Mouse (Mus musculus): ENCODE measurements around the gene Wbp2nl. TPM values are rescaled to one million over a fixed set of nuclear protein-coding genes. Genes with fewer than 3 reads are reported as not detected.
A peak's percentile ranks its signal among the peaks of the same experiment; 100 is the strongest.

Wbp2nl gene
- polyA plus RNA-seq, 1 experiment from 2014 or later, result 0.06 TPM

DNA sequence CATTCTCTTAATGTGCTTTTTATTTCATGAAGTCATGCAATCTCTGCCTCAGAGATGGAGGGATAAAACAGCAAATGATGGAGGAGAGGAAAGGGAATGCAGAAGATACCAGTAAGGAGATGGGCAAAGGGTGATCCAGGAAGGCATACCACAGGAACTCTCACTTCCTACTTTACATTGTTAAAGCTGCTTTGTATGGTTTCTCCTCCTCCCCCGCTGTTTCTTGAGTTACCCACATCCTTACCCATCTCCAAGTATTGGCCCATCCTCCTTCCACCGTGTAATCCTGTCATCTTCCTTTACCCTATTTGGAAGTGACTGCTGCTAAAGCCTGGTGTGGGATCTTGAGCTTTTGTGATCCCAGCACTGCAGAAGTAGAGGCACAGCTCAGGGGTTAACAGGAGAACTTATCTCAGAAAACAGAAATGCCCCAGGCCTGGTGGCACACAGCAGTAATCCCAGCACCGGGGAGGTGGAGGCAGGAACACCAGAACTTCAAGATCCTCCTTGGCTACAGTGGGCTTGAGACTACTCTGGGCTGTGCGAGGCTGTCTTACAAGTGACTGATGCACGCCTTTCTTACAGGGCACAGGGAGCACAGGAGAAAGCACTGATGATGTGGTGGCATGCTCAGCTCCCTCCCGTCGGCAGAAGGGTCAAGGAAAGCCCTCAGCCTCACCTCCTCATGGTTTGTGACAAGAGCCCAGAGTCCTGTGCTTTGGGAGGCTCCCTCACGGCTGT lies 49.7 kb downstream of the Wbp2nl start:
- H3K4me1 ChIP-seq (replicated peaks), result peaks cover 90% of the 10 kb centered on the region
- H3K9ac ChIP-seq, result no peak overlapping the region
- no peak for ATAC-seq (ENCODE audit: insufficient read depth)
- peak overlapping the region; percentile 84 for H3K4me2 ChIP-seq
- WGBS (ENCODE audit: insufficient replicate concordance), result 71% methylated on average over 8 of the region's 8 CpGs
- no peaks in the 10 kb centered on the region for H3K27me3 ChIP-seq
- no peaks in the 10 kb centered on the region for H3K9me3 ChIP-seq (replicated peaks)
- H3K27ac ChIP-seq (replicated peaks), result peak overlapping the region; percentile 77
- peaks cover 60% of the 10 kb centered on the region for H3K36me3 ChIP-seq (replicated peaks)
- no peak overlapping the region for H3K4me3 ChIP-seq (replicated peaks)

DNA sequence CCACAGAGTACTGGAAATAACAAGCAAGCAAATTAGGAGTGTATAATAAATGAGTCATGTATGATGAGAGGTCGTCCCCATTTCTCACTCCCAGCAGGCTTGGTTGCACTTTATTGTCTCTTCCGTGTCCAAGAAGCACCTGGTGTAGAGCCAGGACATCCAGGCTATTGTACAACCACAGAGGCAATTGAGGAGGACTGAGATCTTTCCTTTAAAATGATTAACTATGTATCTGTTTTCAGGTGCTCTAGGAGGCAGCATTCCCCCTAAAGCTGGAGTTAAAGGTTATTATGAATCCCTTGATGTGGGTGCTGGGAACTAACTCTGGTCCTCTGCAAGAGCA lies 50.2 kb downstream of the Wbp2nl start:
- 82% methylated on average over 2 of the region's 2 CpGs for WGBS (ENCODE audit: insufficient replicate concordance)
- Histone ChIP-seq H3K27me3 (no peaks in the 10 kb centered on the region), H3K4me2 (no peak overlapping the region), H3K9ac (no peak overlapping the region), H3K36me3 (replicated peaks) (peaks cover 54% of the 10 kb centered on the region), H3K27ac (replicated peaks) (peak overlapping the region; percentile 77), H3K4me1 (replicated peaks) (peaks cover 85% of the 10 kb centered on the region), H3K4me3 (replicated peaks) (no peak overlapping the region), H3K9me3 (replicated peaks) (no peaks in the 10 kb centered on the region)
- no peak for ATAC-seq (ENCODE audit: insufficient read depth)

DNA sequence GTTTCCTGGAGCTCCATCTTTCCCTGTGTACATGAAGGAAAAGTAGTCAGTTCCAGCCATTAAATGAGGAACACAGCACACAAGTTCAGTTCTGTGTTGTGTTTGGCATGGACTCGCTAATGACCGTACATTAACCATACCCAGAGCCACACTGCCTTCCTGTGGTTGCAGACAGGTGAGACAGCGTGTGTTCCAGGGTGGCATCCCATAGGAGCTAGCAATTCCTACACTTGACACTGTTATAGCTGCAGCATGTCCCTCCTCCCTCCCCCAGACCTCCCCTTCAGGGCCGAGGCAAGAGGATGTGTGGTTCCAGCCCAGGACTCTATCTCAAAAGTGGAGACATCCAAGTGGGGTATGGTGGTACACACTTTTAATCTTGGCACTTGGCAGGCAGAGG lies 51.6 kb downstream of the Wbp2nl start:
- H3K27ac ChIP-seq (replicated peaks), result peak overlapping the region; percentile 77

DNA sequence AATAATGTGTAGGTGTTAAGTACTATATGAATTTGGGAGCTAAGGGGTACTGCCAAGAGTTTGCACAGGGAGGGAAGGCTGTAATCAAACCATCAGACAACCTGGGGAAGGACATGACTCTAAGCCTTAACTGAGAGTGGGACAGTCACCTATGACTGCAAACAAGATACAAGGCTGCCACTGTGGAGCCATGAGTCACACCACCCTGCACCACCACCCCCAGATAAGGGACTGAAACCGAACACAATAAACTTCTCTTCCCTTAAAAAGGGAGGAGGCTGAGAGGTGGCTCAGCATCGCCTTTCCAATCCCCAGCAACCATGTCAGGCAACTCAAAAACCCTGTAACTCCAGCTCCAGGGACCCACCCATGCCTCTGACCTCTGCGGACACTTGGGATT lies 52.7 kb downstream of the Wbp2nl start:
- Histone ChIP-seq H3K36me3 (replicated peaks) (peaks cover 40% of the 10 kb centered on the region), H3K4me3 (replicated peaks) (peak overlapping the region; percentile 83), H3K9ac (peak overlapping the region; percentile 39; the same call in 1 of the 2 replicates), H3K9me3 (replicated peaks) (no peaks in the 10 kb centered on the region), H3K4me1 (replicated peaks) (peaks cover 85% of the 10 kb centered on the region), H3K27me3 (no peaks in the 10 kb centered on the region), H3K4me2 (peak overlapping the region; percentile 88), H3K27ac (replicated peaks) (peak overlapping the region; percentile 77)
- 21% methylated on average over 3 of the region's 3 CpGs for WGBS (ENCODE audit: insufficient replicate concordance)
- ATAC-seq (ENCODE audit: insufficient read depth), result no peak

More for the DNA sequence above, 51.6 kb downstream of the Wbp2nl start:
- ATAC-seq (ENCODE audit: insufficient read depth), result no peak
- H3K4me3 ChIP-seq (replicated peaks), result no peak overlapping the region
- H3K9me3 ChIP-seq (replicated peaks), result no peaks in the 10 kb centered on the region
- peaks cover 81% of the 10 kb centered on the region for H3K4me1 ChIP-seq (replicated peaks)
- peaks cover 40% of the 10 kb centered on the region for H3K36me3 ChIP-seq (replicated peaks)
- no peaks in the 10 kb centered on the region for H3K27me3 ChIP-seq
- 88% methylated on average over 4 of the region's 4 CpGs for WGBS (ENCODE audit: insufficient replicate concordance)
- H3K9ac ChIP-seq, result no peak overlapping the region; the same call in 1 of the 2 replicates
- H3K4me2 ChIP-seq, result no peak overlapping the region

DNA sequence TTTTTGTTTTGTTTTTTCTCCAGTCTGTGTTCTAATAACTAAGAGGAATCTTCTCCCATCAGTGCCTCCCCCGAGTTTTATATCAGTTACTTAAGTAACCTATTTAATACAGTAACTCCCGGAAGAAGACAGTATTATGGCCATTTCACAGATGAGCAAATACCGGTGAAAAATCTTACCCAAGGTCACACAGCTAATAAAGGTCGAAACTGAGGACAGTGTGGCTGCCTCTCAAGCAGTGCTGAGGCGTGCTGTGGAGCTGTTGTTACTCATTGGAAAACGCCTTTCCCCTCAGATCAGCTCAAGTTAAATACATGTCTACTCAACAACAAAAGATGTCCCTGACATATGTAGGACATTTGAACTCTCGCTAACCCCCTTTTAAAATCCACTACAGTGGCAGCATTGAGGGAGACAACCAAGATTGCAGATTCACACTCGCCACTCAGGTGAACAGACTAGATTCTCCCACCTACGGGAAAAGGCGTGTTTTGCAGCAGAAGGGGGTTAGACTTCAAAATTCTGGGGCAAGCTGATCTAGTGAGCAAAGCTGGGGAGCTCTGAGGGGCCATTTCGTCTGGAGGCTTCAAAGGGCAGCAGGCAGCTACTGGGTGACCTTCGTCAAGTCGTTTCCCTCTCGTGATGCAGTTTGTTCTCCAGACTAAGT lies 54.5 kb downstream of the Wbp2nl start:
- WGBS (ENCODE audit: insufficient replicate concordance), result 14% methylated on average over 14 of the region's 14 CpGs
- ATAC-seq (ENCODE audit: insufficient read depth), result no peak

DNA sequence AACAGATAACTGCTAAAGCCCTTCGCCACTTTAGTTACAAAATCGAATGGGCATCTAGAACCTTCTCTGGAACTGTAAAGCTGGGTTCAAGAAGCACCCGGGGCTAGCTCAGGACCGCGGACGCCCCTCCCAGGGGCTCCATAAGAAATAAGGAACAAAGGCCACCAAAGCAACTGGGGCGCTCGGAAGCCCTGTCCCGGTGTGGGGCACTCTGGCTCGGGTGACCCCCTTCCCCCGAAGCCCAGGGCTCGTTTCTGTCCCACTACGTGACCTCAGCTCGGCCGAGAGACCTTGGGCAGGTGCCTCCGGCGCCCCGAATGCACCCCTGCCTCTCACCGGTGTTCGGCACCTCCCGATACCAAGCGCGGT lies 55.0 kb downstream of the Wbp2nl start:
- Histone ChIP-seq H3K9me3 (replicated peaks) (no peaks in the 10 kb centered on the region), H3K9ac (peak overlapping the region; percentile 95), H3K4me1 (replicated peaks) (peaks cover 67% of the 10 kb centered on the region), H3K27ac (replicated peaks) (peak overlapping the region; percentile 94), H3K27me3 (no peaks in the 10 kb centered on the region), H3K4me3 (replicated peaks) (peak overlapping the region; percentile 83), H3K36me3 (replicated peaks) (peaks cover 24% of the 10 kb centered on the region), H3K4me2 (peak overlapping the region; percentile 88)
- 0% methylated on average over 23 of the region's 23 CpGs for WGBS (ENCODE audit: insufficient replicate concordance)
- peak; percentile 21 for ATAC-seq (ENCODE audit: insufficient read depth)

More for the DNA sequence above, 54.5 kb downstream of the Wbp2nl start:
- Histone ChIP-seq H3K27ac (replicated peaks) (peak overlapping the region; percentile 94), H3K36me3 (replicated peaks) (peaks cover 30% of the 10 kb centered on the region), H3K4me1 (replicated peaks) (peaks cover 68% of the 10 kb centered on the region), H3K9ac (peak overlapping the region; percentile 95), H3K27me3 (no peaks in the 10 kb centered on the region), H3K4me3 (replicated peaks) (peak overlapping the region; percentile 83), H3K9me3 (replicated peaks) (no peaks in the 10 kb centered on the region), H3K4me2 (peak overlapping the region; percentile 88)

DNA sequence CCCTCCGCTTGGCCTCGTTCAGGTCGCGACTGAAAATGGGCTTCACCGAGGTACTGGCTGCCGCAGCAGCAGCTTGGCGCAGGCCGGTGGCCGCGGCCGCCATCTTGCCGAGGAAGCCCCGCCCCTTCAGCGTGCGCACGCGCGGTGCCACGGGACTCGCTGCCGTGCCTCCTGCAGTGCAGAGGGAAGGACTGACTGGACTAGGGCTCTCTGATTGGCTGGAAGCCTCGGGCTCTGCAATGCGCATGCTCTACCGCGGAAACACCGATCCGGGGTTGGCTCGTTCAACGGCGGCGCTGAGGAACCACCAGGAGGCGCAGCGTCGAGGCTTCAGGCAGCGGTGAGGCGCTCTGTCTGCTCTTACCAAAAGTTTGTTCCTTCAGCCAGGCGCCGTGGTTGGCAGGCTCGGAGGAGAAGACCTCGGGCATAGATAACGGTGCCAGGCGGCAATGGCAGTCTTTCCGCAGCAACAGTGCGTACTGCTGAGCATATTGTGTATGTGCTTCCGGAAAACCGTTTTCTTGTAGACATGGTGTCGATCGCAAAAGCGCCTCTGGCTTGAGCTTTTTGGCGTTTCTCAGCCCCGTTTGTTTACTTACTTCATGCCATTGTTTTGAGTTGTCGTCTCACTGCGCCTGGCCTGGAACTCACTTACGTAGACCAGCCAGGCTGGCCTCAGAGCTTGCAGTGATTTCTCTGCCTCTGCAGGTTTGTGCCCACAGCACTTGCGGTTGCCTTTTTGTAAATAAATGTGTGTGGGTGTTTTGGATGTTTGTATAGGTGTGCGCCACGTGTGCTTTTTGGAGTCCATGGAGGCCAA lies 55.6 kb downstream of the Wbp2nl start, which contains the start of gene Ndufa6:
Ndufa6 (minus strand) TSS at position 197 of the 820 bp plus-strand sequence.
- peak; percentile 98 for ATAC-seq (ENCODE audit: insufficient read depth)
- peak within 1 kb of the TSS; percentile 95 for H3K9ac ChIP-seq
- no peaks in the 10 kb centered on the region for H3K27me3 ChIP-seq
- H3K4me2 ChIP-seq, result peak within 1 kb of the TSS; percentile 88
- peaks cover 18% of the 10 kb centered on the region for H3K36me3 ChIP-seq (replicated peaks)
- WGBS (ENCODE audit: insufficient replicate concordance), result 2% methylated on average over 57 of the region's 57 CpGs
- peak within 1 kb of the TSS; percentile 83 for H3K4me3 ChIP-seq (replicated peaks)
- H3K4me1 ChIP-seq (replicated peaks), result peaks cover 65% of the 10 kb centered on the region
- H3K27ac ChIP-seq (replicated peaks), result peak within 1 kb of the TSS; percentile 94
- H3K9me3 ChIP-seq (replicated peaks), result no peaks in the 10 kb centered on the region

DNA sequence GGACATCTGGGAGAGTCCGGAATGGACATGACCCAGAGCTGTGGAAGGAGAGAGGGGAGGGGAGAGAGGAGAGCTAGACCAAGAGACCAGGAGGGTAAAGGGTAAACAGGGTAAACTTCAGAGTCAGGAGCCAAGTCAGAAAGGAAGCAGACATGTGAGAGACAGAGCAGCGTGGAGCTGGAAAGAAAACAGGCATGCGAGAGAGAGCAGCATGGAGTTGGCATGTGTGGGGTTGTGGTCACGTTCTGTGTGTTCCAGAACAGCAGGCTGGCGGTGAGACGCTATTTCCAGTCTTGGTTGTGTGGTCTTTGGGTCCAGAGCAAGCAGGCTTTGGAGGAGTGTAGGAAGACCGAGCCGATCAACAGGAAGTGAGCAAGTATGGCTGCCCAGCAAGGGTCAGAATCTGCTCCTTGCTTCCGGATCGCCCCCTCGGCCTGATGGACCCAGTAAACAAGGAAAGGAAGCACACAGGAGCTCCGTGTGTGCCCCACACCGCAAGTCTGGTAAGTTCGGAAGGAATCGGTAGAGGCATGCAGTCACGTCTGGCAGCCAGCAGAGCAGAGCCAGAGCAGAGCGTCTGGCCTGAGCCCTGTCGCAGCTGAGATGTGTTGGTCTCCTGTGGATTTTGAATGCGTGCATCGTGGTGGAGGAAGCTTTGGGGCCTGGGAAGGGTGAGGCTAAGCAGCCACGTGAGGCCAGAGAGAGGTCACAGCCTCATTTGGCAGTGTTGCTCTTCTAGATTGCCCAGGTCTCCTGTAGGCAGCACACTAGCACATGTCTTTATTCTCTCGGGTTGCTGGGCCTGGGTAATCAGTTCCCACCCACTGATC lies 59.9 kb downstream of the Wbp2nl start:
- Histone ChIP-seq H3K27ac (replicated peaks) (peak overlapping the region; percentile 29; the same call in 1 of the 2 replicates), H3K4me2 (no peak overlapping the region; the same call in 1 of the 2 replicates), H3K4me3 (replicated peaks) (no peak overlapping the region), H3K27me3 (no peaks in the 10 kb centered on the region), H3K4me1 (replicated peaks) (peaks cover 42% of the 10 kb centered on the region), H3K9me3 (replicated peaks) (no peaks in the 10 kb centered on the region), H3K36me3 (replicated peaks) (no peaks in the 10 kb centered on the region), H3K9ac (no peak overlapping the region)
- WGBS (ENCODE audit: insufficient replicate concordance), result 59% methylated on average over 22 of the region's 22 CpGs
- ATAC-seq (ENCODE audit: insufficient read depth), result no peak

DNA sequence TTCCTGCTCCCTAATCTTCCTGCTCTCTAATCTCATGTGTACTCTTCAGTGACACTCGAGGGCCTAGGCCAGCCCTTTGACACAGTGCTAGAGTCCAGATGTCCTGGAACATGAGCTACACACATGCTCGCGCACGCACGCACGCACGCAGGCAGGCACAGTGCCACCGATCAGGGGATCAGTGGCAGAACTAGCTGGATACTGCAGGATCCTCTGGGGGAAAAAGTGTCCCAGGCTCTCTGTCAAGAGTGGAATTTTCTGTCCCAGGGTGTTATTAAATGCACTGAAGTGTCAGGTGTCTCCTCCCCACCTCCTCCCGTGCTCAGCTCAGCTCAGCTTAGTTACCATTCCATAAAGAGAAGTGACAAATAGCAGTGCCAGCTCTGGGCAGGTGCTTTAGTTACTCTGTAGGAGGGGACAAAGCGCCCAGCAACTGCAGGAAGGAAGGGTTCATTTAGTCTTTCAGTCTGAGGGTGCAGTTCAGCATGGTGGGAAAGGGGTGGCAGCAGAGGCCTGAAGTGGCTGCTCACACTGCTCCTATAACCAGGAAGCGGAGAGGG lies 62.8 kb downstream of the Wbp2nl start:
- Histone ChIP-seq H3K36me3 (replicated peaks) (no peaks in the 10 kb centered on the region), H3K9ac (no peak overlapping the region), H3K9me3 (replicated peaks) (no peaks in the 10 kb centered on the region), H3K4me1 (replicated peaks) (peaks cover 25% of the 10 kb centered on the region), H3K27ac (replicated peaks) (peak overlapping the region; percentile 70), H3K4me2 (no peak overlapping the region), H3K4me3 (replicated peaks) (no peak overlapping the region), H3K27me3 (no peaks in the 10 kb centered on the region)
- peak; percentile 77 for ATAC-seq (ENCODE audit: insufficient read depth)
- WGBS (ENCODE audit: insufficient replicate concordance), result 70% methylated on average over 11 of the region's 11 CpGs

DNA sequence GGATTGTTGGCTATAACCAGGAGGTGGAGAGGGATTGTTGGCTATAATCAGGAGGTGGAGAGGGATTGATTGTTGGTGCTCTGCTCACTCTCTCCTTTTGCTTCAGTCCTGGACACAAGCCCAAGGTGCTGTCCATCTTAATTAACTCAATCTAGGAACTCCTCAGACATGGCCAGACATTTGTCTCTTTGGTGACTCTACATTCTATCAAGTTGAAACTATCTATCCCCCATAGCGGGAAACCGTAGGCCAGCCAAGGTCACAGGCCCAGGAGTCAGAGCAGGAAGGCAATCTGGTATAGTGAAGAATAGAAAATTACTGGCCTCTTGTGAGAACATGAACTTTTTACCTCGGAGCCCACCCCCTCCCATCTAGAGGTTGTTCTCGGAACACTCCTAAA lies 63.5 kb downstream of the Wbp2nl start:
- H3K4me1 ChIP-seq (replicated peaks), result peaks cover 25% of the 10 kb centered on the region
- H3K4me2 ChIP-seq, result no peak overlapping the region
- WGBS (ENCODE audit: insufficient replicate concordance), result 78% methylated on average over 4 of the region's 4 CpGs
- H3K27me3 ChIP-seq, result no peaks in the 10 kb centered on the region
- H3K4me3 ChIP-seq (replicated peaks), result no peak overlapping the region
- no peak for ATAC-seq (ENCODE audit: insufficient read depth)
- H3K36me3 ChIP-seq (replicated peaks), result no peaks in the 10 kb centered on the region
- no peaks in the 10 kb centered on the region for H3K9me3 ChIP-seq (replicated peaks)
- H3K9ac ChIP-seq, result no peak overlapping the region
- H3K27ac ChIP-seq (replicated peaks), result no peak overlapping the region
